Comparison of ENCODE assay signal across 26 mouse cellular contexts in the genomic region with DNA sequence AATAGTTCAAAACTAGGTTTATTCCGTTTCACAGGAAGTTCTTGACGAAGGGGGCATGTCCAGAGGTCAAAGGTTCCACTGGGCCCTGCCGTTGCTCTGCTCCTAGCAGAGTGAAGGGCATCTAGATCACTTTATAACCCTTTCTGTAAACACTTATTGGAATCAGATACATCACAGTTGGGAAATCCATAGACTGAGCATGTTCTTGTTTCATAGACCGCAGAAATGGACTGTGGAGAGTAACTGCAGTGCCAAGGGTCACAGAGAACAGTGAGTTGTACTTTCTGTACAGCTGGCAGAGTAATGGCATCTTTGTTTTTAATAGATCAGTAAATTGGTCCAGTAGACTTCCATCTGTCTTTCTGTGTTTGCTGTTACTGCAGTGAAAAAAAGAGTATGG.
DNase-seq lines count a peak whose midpoint lies in the region; ATAC-seq and TF ChIP-seq lines count a peak whose summit lies in the region.
"Had no signal": no experiment of that assay in that cellular context is flagged by ENCODE, and none has a peak within 500 bp of the region (broad histone marks: within the 10 kb centered on the region; RNA-seq: fewer than 3 reads in every experiment).

No protein-coding gene starts in this region.

- H3K9ac ChIP-seq in kidney, postnatal 0 days (ENCODE audit: low read depth, low read length): no peak overlapping the region
- H3K9ac ChIP-seq in intestine, embryonic 15.5 days: no peak overlapping the region
- H3K9ac ChIP-seq in intestine, postnatal 0 days (ENCODE audit: low read depth, low read length): no peak overlapping the region
- H3K9ac ChIP-seq: embryonic facial prominence, embryonic 12.5 days; forebrain, embryonic 13.5 days; forebrain, embryonic 15.5 days; forebrain, postnatal 0 days had no signal

- H3K27me3 ChIP-seq in kidney, postnatal 0 days (ENCODE audit: insufficient read depth, low read length): no peaks in the 10 kb centered on the region
- no peaks in the 10 kb centered on the region for H3K27me3 ChIP-seq in intestine, embryonic 15.5 days (replicated peaks)
- H3K27me3 ChIP-seq in intestine, postnatal 0 days (replicated peaks; ENCODE audit: control insufficient read depth, insufficient read depth, low read length): no peaks in the 10 kb centered on the region
- H3K27me3 ChIP-seq: CH12.LX; embryonic facial prominence, embryonic 12.5 days; forebrain, embryonic 13.5 days; forebrain, embryonic 15.5 days; Patski had no signal

- peak overlapping the region; percentile 51; the same call in 1 of the 2 replicates for H3K27ac ChIP-seq in kidney, postnatal 0 days
- H3K27ac ChIP-seq in intestine, embryonic 15.5 days: no peak overlapping the region
- no peak overlapping the region for H3K27ac ChIP-seq in intestine, postnatal 0 days (ENCODE audit: low read depth, low read length)
- H3K27ac ChIP-seq: embryonic facial prominence, embryonic 12.5 days; forebrain, embryonic 13.5 days; forebrain, embryonic 15.5 days had no signal

- no peak for TF ChIP-seq CTCF in kidney, postnatal 0 days (IDR thresholded peaks at IDR 0.05; ENCODE audit: low read depth)
- TF ChIP-seq CTCF in intestine, postnatal 0 days (IDR thresholded peaks at IDR 0.05; ENCODE audit: low read depth): no peak

- H3K4me3 ChIP-seq in kidney, postnatal 0 days (replicated peaks; ENCODE audit: low read depth, low read length): no peak overlapping the region
- no peak overlapping the region for H3K4me3 ChIP-seq in intestine, embryonic 15.5 days (replicated peaks)
- no peak overlapping the region for H3K4me3 ChIP-seq in intestine, postnatal 0 days (ENCODE audit: low read depth, low read length)
- H3K4me3 ChIP-seq: embryonic facial prominence, embryonic 12.5 days; forebrain, embryonic 13.5 days; forebrain, embryonic 15.5 days had no signal

- no peak for DNase-seq in kidney, postnatal 0 days (ENCODE audit: low spot score)
- no peak for DNase-seq in kidney, adult 8-10 months
- DNase-seq in adipocyte (ENCODE audit: low spot score): peak; percentile 62
- DNase-seq in B cell, adult 2 months: no peak
- no peak for DNase-seq in urinary bladder, postnatal 36 days (ENCODE audit: low spot score in 2 of 2)
- DNase-seq: adrenal gland, adult 2 months; adrenal gland, postnatal 10 days; adrenal gland, postnatal 25 days; cerebellum, adult 11 months; cerebellum, adult 18-20 months; cerebellum, adult 8-10 months; cerebellum, adult 9-11 months; cerebellum, postnatal 14 days; cerebellum, postnatal 36 days; embryo, embryonic 11 days; forebrain, postnatal 0 days had no signal

- no peaks in the 10 kb centered on the region for H3K36me3 ChIP-seq in kidney, postnatal 0 days (ENCODE audit: insufficient read depth, low read length)
- no peaks in the 10 kb centered on the region for H3K36me3 ChIP-seq in intestine, embryonic 15.5 days
- H3K36me3 ChIP-seq in intestine, postnatal 0 days (ENCODE audit: control insufficient read depth, insufficient read depth): no peaks in the 10 kb centered on the region
- H3K36me3 ChIP-seq: embryonic facial prominence, embryonic 12.5 days; forebrain, embryonic 15.5 days; G1E had no signal

- no peak overlapping the region for H3K4me2 ChIP-seq in kidney, postnatal 0 days (ENCODE audit: low read length)
- no peak overlapping the region for H3K4me2 ChIP-seq in intestine, embryonic 15.5 days (replicated peaks)
- no peak overlapping the region for H3K4me2 ChIP-seq in intestine, postnatal 0 days (replicated peaks; ENCODE audit: low read depth)
- H3K4me2 ChIP-seq: embryonic facial prominence, embryonic 12.5 days; forebrain, embryonic 13.5 days; forebrain, embryonic 15.5 days had no signal

- WGBS in kidney, postnatal 0 days: 50% methylated on average over 4 of the region's 4 CpGs
- 53% methylated on average over 4 of the region's 4 CpGs for WGBS in intestine, embryonic 15.5 days
- WGBS in intestine, postnatal 0 days: 30% methylated on average over 4 of the region's 4 CpGs

- peaks cover 6% of the 10 kb centered on the region; the same call in 1 of the 2 replicates for H3K4me1 ChIP-seq in kidney, postnatal 0 days (replicated peaks; ENCODE audit: insufficient read depth, low read length)
- peaks cover 8% of the 10 kb centered on the region; the same call in 1 of the 2 replicates for H3K4me1 ChIP-seq in intestine, embryonic 15.5 days (replicated peaks)
- 0 out of 2 replicates have a peak, but pooled peaks cover 7% of the 10 kb centered on the region for H3K4me1 ChIP-seq in intestine, postnatal 0 days (replicated peaks; ENCODE audit: control insufficient read depth, insufficient read depth, low read length)
- H3K4me1 ChIP-seq: forebrain, embryonic 13.5 days; forebrain, embryonic 15.5 days had no signal

- no peak for ATAC-seq in kidney, postnatal 0 days (replicated peaks; ENCODE audit: low FRiP score, low read depth)
- peak; percentile 68; the same call in 1 of the 2 replicates for ATAC-seq in intestine, embryonic 15.5 days
- peak; percentile 73 for ATAC-seq in intestine, postnatal 0 days
- ATAC-seq: activated CD4-positive, CD25-positive, alpha-beta regulatory T cell, adult 4 months; CD4-positive, CD25-positive, alpha-beta regulatory T cell, adult 4 months; forebrain, embryonic 13.5 days; forebrain, embryonic 15.5 days; forebrain, postnatal 0 days; Patski had no signal

- H3K9me3 ChIP-seq in kidney, postnatal 0 days (replicated peaks; ENCODE audit: low read length): no peaks in the 10 kb centered on the region
- no peaks in the 10 kb centered on the region for H3K9me3 ChIP-seq in intestine, embryonic 15.5 days
- no peaks in the 10 kb centered on the region for H3K9me3 ChIP-seq in intestine, postnatal 0 days (ENCODE audit: control insufficient read depth)
- H3K9me3 ChIP-seq: embryonic facial prominence, embryonic 12.5 days; forebrain, embryonic 13.5 days; forebrain, embryonic 15.5 days; G1E had no signal
